Mouse (Mus musculus): ENCODE measurements around the gene Pgm2. TPM values are rescaled to one million over a fixed set of nuclear protein-coding genes. Genes with fewer than 3 reads are reported as not detected.

Gene Pgm2
- polyA plus RNA-seq (2012; rRNA removed): 10.6 and 11.7 TPM in 2 replicates

GRCm38 (mm10) chr5:64092748-64093292 is at the start of gene Pgm2:
TSS of gene Pgm2 (plus strand) at chr5:64092950.

GRCm38 (mm10) chr5:64155861-64156550 is 63.3 kb downstream of the Pgm2 start, which contains the start of gene Tbc1d1:
TSS of gene Tbc1d1 (plus strand) at chr5:64156305.

Other genes with a start within 250 kb of the Pgm2 start
- 4.2 and 4.7 TPM in 2 replicates for gene Rell1, start 124.1 kb upstream of the Pgm2 start, polyA plus RNA-seq (2012; rRNA removed)
- gene Tbc1d1, start 63.4 kb downstream of the Pgm2 start, polyA plus RNA-seq (2012; rRNA removed): 5.2 and 5.7 TPM in 2 replicates

All from liver, embryonic 14 days (tissue).